Mouse (Mus musculus) mesoderm, embryonic 11.5 days (tissue): ENCODE data around the gene Thap12.

Experiments
- DNase-seq: peaks from one replicate; pipeline ENCODE4 v3.0.0-alpha.2; 2012; ENCODE audit warnings: low read depth, low spot score

Gene Thap12

GRCm38 (mm10) chr7:98698041-98698440 is 4.9 kb upstream of the Thap12 start:
- DNase-seq = no peak

GRCm38 (mm10) chr7:98698590-98698989 is 4.3 kb upstream of the Thap12 start:
- DNase-seq = no peak

- no peak for DNase-seq
These were observed 1.1 kb upstream of the Thap12 start for GRCm38 (mm10) chr7:98701771-98702170.

- DNase-seq = peak; percentile 44
These were observed 520 bp downstream of the Thap12 start for GRCm38 (mm10) chr7:98703365-98703881.

- DNase-seq = no peak
These were observed 1.4 kb downstream of the Thap12 start for GRCm38 (mm10) chr7:98704276-98704675.

- DNase-seq = no peak
These were observed 10.8 kb downstream of the Thap12 start for GRCm38 (mm10) chr7:98713661-98714060.

- DNase-seq = no peak
These were observed 14.5 kb downstream of the Thap12 start for GRCm38 (mm10) chr7:98717438-98717837.

GRCm38 (mm10) chr7:98719761-98720160 is 16.9 kb downstream of the Thap12 start:
- DNase-seq = no peak

GRCm38 (mm10) chr7:98720731-98721130 is 17.8 kb downstream of the Thap12 start:
- DNase-seq = no peak

GRCm38 (mm10) chr7:98721172-98721571 is 18.3 kb downstream of the Thap12 start:
- DNase-seq = no peak

GRCm38 (mm10) chr7:98721623-98722022 is 18.7 kb downstream of the Thap12 start:
- no peak for DNase-seq

GRCm38 (mm10) chr7:98725686-98726195 is 22.8 kb downstream of the Thap12 start:
- no peak for DNase-seq

GRCm38 (mm10) chr7:98727986-98728385 is 25.1 kb downstream of the Thap12 start:
- peak; percentile 74 for DNase-seq

GRCm38 (mm10) chr7:98728499-98728898 is 25.6 kb downstream of the Thap12 start:
- DNase-seq = no peak

- peak; percentile 34 for DNase-seq
These were observed 26.9 kb downstream of the Thap12 start for GRCm38 (mm10) chr7:98729661-98730271.

GRCm38 (mm10) chr7:98733958-98734357 is 31.1 kb downstream of the Thap12 start:
- no peak for DNase-seq

GRCm38 (mm10) chr7:98734876-98735275 is 32.0 kb downstream of the Thap12 start:
- DNase-seq = no peak

GRCm38 (mm10) chr7:98736780-98737550 is 34.1 kb downstream of the Thap12 start:
- DNase-seq = no peak

- DNase-seq = no peak
These were observed 37.5 kb downstream of the Thap12 start for GRCm38 (mm10) chr7:98740363-98740762.

- peak; percentile 77 for DNase-seq
These were observed 40.4 kb downstream of the Thap12 start for GRCm38 (mm10) chr7:98743312-98743711.

- DNase-seq = no peak
These were observed 47.5 kb downstream of the Thap12 start for GRCm38 (mm10) chr7:98750404-98750803.

- no peak for DNase-seq
These were observed 49.8 kb downstream of the Thap12 start for GRCm38 (mm10) chr7:98752680-98753079.

- peak; percentile 51 for DNase-seq
These were observed 53.1 kb downstream of the Thap12 start for GRCm38 (mm10) chr7:98756050-98756449.
